In genomic region chr2:174193506-174193905, GRCm38 (mm10) we compare ENCODE assay signal across 28 mouse cellular contexts.
A peak's percentile ranks its signal among the peaks of the same experiment; 100 is the strongest.
DNase-seq lines count a peak whose midpoint lies in the region; ATAC-seq and TF ChIP-seq lines count a peak whose summit lies in the region.
"Had no signal": no experiment of that assay in that cellular context is flagged by ENCODE, and none has a peak within 500 bp of the region (broad histone marks: within the 10 kb centered on the region; RNA-seq: fewer than 3 reads in every experiment).

No protein-coding gene starts in this region.

- no peaks in the 10 kb centered on the region for H3K4me1 ChIP-seq in embryonic facial prominence, embryonic 14.5 days (ENCODE audit: control insufficient read depth, insufficient read depth, low read length)
- no peaks in the 10 kb centered on the region for H3K4me1 ChIP-seq in embryonic facial prominence, embryonic 10.5 days
- peaks cover 3% of the 10 kb centered on the region; the same call in 1 of the 2 replicates for H3K4me1 ChIP-seq in limb, embryonic 14.5 days (ENCODE audit: control insufficient read depth, insufficient read depth, low read length)
- H3K4me1 ChIP-seq in limb, embryonic 10.5 days, result no peaks in the 10 kb centered on the region
- H3K4me1 ChIP-seq in intestine, postnatal 0 days (replicated peaks; ENCODE audit: control insufficient read depth, insufficient read depth, low read length), result no peaks in the 10 kb centered on the region
- H3K4me1 ChIP-seq: embryonic facial prominence, embryonic 12.5 days; heart, embryonic 10.5 days; hindbrain, embryonic 10.5 days; intestine, embryonic 15.5 days; midbrain, embryonic 12.5 days; neural tube, embryonic 15.5 days; stomach, embryonic 15.5 days had no signal

- 65% methylated on average over 4 of the region's 5 CpGs for WGBS in embryonic facial prominence, embryonic 14.5 days
- WGBS in embryonic facial prominence, embryonic 10.5 days, result 77% methylated on average over 5 of the region's 5 CpGs
- 65% methylated on average over 5 of the region's 5 CpGs for WGBS in limb, embryonic 14.5 days
- 84% methylated on average over 5 of the region's 5 CpGs for WGBS in limb, embryonic 10.5 days
- 65% methylated on average over 5 of the region's 5 CpGs for WGBS in intestine, postnatal 0 days

- no peaks in the 10 kb centered on the region for H3K27me3 ChIP-seq in embryonic facial prominence, embryonic 14.5 days (replicated peaks; ENCODE audit: control insufficient read depth, insufficient read depth, low read length)
- no peaks in the 10 kb centered on the region for H3K27me3 ChIP-seq in embryonic facial prominence, embryonic 10.5 days (replicated peaks; ENCODE audit: low read depth, poor library complexity, severe bottlenecking)
- H3K27me3 ChIP-seq in limb, embryonic 14.5 days (ENCODE audit: control insufficient read depth, insufficient read depth, low read length), result no peaks in the 10 kb centered on the region
- no peaks in the 10 kb centered on the region for H3K27me3 ChIP-seq in limb, embryonic 10.5 days (ENCODE audit: low read depth, poor library complexity, severe bottlenecking)
- H3K27me3 ChIP-seq in intestine, postnatal 0 days (replicated peaks; ENCODE audit: control insufficient read depth, insufficient read depth, low read length), result no peaks in the 10 kb centered on the region
- H3K27me3 ChIP-seq: embryonic facial prominence, embryonic 12.5 days; intestine, embryonic 15.5 days; midbrain, embryonic 12.5 days; neural tube, embryonic 15.5 days; stomach, embryonic 15.5 days had no signal

- no peak for ATAC-seq in embryonic facial prominence, embryonic 14.5 days (ENCODE audit: low read depth)
- ATAC-seq in limb, embryonic 14.5 days (ENCODE audit: low FRiP score, low read depth), result no peak
- no peak for ATAC-seq in intestine, postnatal 0 days
- ATAC-seq: forebrain, embryonic 14.5 days; hindbrain, embryonic 16.5 days; intestine, embryonic 15.5 days; lung, postnatal 0 days had no signal

- TF ChIP-seq POLR2A in limb, embryonic 14.5 days (IDR thresholded peaks at IDR 0.05; ENCODE audit: borderline replicate concordance, extremely low read depth, insufficient read depth, insufficient read length), result no peak

- H3K4me2 ChIP-seq in embryonic facial prominence, embryonic 14.5 days (ENCODE audit: low read depth, low read length), result no peak overlapping the region
- H3K4me2 ChIP-seq in limb, embryonic 14.5 days (replicated peaks; ENCODE audit: low read depth, low read length, severe bottlenecking), result no peak overlapping the region
- no peak overlapping the region for H3K4me2 ChIP-seq in intestine, postnatal 0 days (replicated peaks; ENCODE audit: low read depth)
- H3K4me2 ChIP-seq: embryonic facial prominence, embryonic 12.5 days; intestine, embryonic 15.5 days; midbrain, embryonic 12.5 days; neural tube, embryonic 15.5 days; stomach, embryonic 15.5 days had no signal

- H3K9ac ChIP-seq in embryonic facial prominence, embryonic 14.5 days (ENCODE audit: low read depth, low read length), result no peak overlapping the region
- H3K9ac ChIP-seq in limb, embryonic 14.5 days (ENCODE audit: low read depth, low read length, severe bottlenecking), result no peak overlapping the region
- H3K9ac ChIP-seq in intestine, postnatal 0 days (ENCODE audit: low read depth, low read length), result no peak overlapping the region
- H3K9ac ChIP-seq: embryonic facial prominence, embryonic 12.5 days; intestine, embryonic 15.5 days; midbrain, embryonic 12.5 days; neural tube, embryonic 15.5 days; stomach, embryonic 15.5 days had no signal

- H3K36me3 ChIP-seq in embryonic facial prominence, embryonic 14.5 days (ENCODE audit: control insufficient read depth, insufficient read depth, low read length), result no peaks in the 10 kb centered on the region
- H3K36me3 ChIP-seq in embryonic facial prominence, embryonic 10.5 days (replicated peaks), result no peaks in the 10 kb centered on the region
- H3K36me3 ChIP-seq in limb, embryonic 14.5 days (ENCODE audit: control insufficient read depth, insufficient read depth, low read length), result no peaks in the 10 kb centered on the region
- H3K36me3 ChIP-seq in limb, embryonic 10.5 days, result no peaks in the 10 kb centered on the region
- no peaks in the 10 kb centered on the region for H3K36me3 ChIP-seq in intestine, postnatal 0 days (ENCODE audit: control insufficient read depth, insufficient read depth)
- H3K36me3 ChIP-seq: embryonic facial prominence, embryonic 12.5 days; G1E; heart, embryonic 10.5 days; hindbrain, embryonic 10.5 days; intestine, embryonic 15.5 days; midbrain, embryonic 12.5 days; neural tube, embryonic 15.5 days; stomach, embryonic 15.5 days had no signal

- no peak for TF ChIP-seq CTCF in intestine, postnatal 0 days (IDR thresholded peaks at IDR 0.05; ENCODE audit: low read depth)

- H3K9me3 ChIP-seq in embryonic facial prominence, embryonic 14.5 days (ENCODE audit: control insufficient read depth, low read length), result peaks cover 13% of the 10 kb centered on the region; the same call in 1 of the 2 replicates
- H3K9me3 ChIP-seq in embryonic facial prominence, embryonic 10.5 days, result no peaks in the 10 kb centered on the region; the same call in 1 of the 2 replicates
- no peaks in the 10 kb centered on the region for H3K9me3 ChIP-seq in limb, embryonic 14.5 days (ENCODE audit: control insufficient read depth, low read length)
- H3K9me3 ChIP-seq in limb, embryonic 10.5 days (replicated peaks), result no peaks in the 10 kb centered on the region
- no peaks in the 10 kb centered on the region for H3K9me3 ChIP-seq in intestine, postnatal 0 days (ENCODE audit: control insufficient read depth)
- H3K9me3 ChIP-seq: embryonic facial prominence, embryonic 12.5 days; heart, embryonic 10.5 days; hindbrain, embryonic 10.5 days; intestine, embryonic 15.5 days; midbrain, embryonic 12.5 days; neural tube, embryonic 15.5 days; stomach, embryonic 15.5 days had no signal

- intact Hi-C loops in heart, postnatal 10 days (cut with DNase I), result no loop called here
- intact Hi-C loops in heart, postnatal 25 days (cut with DNase I), result no loop called here

- H3K27ac ChIP-seq in embryonic facial prominence, embryonic 14.5 days (replicated peaks; ENCODE audit: low read depth, low read length), result no peak overlapping the region
- no peak overlapping the region for H3K27ac ChIP-seq in embryonic facial prominence, embryonic 10.5 days (replicated peaks)
- H3K27ac ChIP-seq in limb, embryonic 14.5 days (replicated peaks; ENCODE audit: low read depth, low read length), result no peak overlapping the region
- H3K27ac ChIP-seq in limb, embryonic 10.5 days, result no peak overlapping the region
- no peak overlapping the region for H3K27ac ChIP-seq in intestine, postnatal 0 days (ENCODE audit: low read depth, low read length)
- H3K27ac ChIP-seq: embryonic facial prominence, embryonic 12.5 days; heart, embryonic 10.5 days; hindbrain, embryonic 10.5 days; intestine, embryonic 15.5 days; midbrain, embryonic 12.5 days; neural tube, embryonic 15.5 days; stomach, embryonic 15.5 days had no signal

- H3K4me3 ChIP-seq in embryonic facial prominence, embryonic 14.5 days (ENCODE audit: low read depth, low read length), result no peak overlapping the region
- no peak overlapping the region for H3K4me3 ChIP-seq in embryonic facial prominence, embryonic 10.5 days
- H3K4me3 ChIP-seq in limb, embryonic 14.5 days (replicated peaks; ENCODE audit: low read length), result no peak overlapping the region
- H3K4me3 ChIP-seq in limb, embryonic 10.5 days, result no peak overlapping the region
- no peak overlapping the region for H3K4me3 ChIP-seq in intestine, postnatal 0 days (ENCODE audit: low read depth, low read length)
- H3K4me3 ChIP-seq: embryonic facial prominence, embryonic 12.5 days; erythroblast, embryonic 14.5 days; heart, embryonic 10.5 days; hindbrain, embryonic 10.5 days; intestine, embryonic 15.5 days; midbrain, embryonic 12.5 days; neural tube, embryonic 15.5 days; stomach, embryonic 15.5 days had no signal

- DNase-seq in embryonic facial prominence, embryonic 14.5 days (ENCODE audit: low spot score), result peak; percentile 55
- no peak for DNase-seq in embryonic facial prominence, embryonic 10.5 days (ENCODE audit: low spot score)
- peak; percentile 5 to 7 for DNase-seq in heart, postnatal 10 days
- no peak for DNase-seq in heart, postnatal 25 days (ENCODE audit: low spot score)
- DNase-seq in limb, embryonic 14.5 days (ENCODE audit: low spot score), result peak; percentile 27
- no peak for DNase-seq in limb, embryonic 10.5 days (ENCODE audit: low spot score)
- peak; percentile 16 for DNase-seq in adipocyte (ENCODE audit: low spot score)
- DNase-seq: adrenal gland, postnatal 14 days; B cell, adult 2 months; cerebellum, adult 8-10 months; left cerebral cortex, postnatal 4 days; right cerebral cortex, adult 18-20 months; right cerebral cortex, postnatal 4 days; thymus, adult 18-20 months; thymus, postnatal 36 days had no signal

Comparison
In these comparisons a context has a peak if more than half of its experiments do, and no peak if none do; other contexts are left out.
1. DNase-seq: peak in embryonic facial prominence, embryonic 14.5 days (single experiment), heart, postnatal 10 days (2 of 2), limb, embryonic 14.5 days (single experiment) and adipocyte (single experiment); none in embryonic facial prominence, embryonic 10.5 days (single experiment), heart, postnatal 25 days (single experiment) and limb, embryonic 10.5 days (single experiment).